Mouse (Mus musculus) thymus, postnatal 10 days (tissue): Measurements from ENCODE around the gene Spata9.

Source experiments
- DNase-seq, 2 experiments: peaks; one replicate each; pipeline ENCODE4 v3.0.0; 2021; ENCODE audit warnings: low spot score in 2 of 2

Gene Spata9

GRCm38 (mm10) chr13:75992169-75993028, 25.4 kb downstream of the Spata9 start:
- DNase-seq: no peak

- DNase-seq: no peak
Measured at GRCm38 (mm10) chr13:76003272-76003671, 36.3 kb downstream of the Spata9 start.

- DNase-seq: no peak
Measured at GRCm38 (mm10) chr13:76014511-76014910, 47.6 kb downstream of the Spata9 start.

- DNase-seq: no peak
Measured at GRCm38 (mm10) chr13:76017465-76017864, 50.5 kb downstream of the Spata9 start.

- DNase-seq: peak; percentile 96 to 97
Measured at GRCm38 (mm10) chr13:76017974-76018843, 51.3 kb downstream of the Spata9 start, which contains the start of gene Rfesd. Gene Rfesd, minus strand, starts transcription at chr13:76018719.

- no peak for DNase-seq
Measured at GRCm38 (mm10) chr13:76018844-76019400, 52.0 kb downstream of the Spata9 start.

GRCm38 (mm10) chr13:76021782-76022181, 54.8 kb downstream of the Spata9 start:
- DNase-seq: no peak

- DNase-seq: no peak
Measured at GRCm38 (mm10) chr13:76024588-76024987, 57.6 kb downstream of the Spata9 start.

- DNase-seq: no peak
Measured at GRCm38 (mm10) chr13:76042455-76042854, 75.5 kb downstream of the Spata9 start.

GRCm38 (mm10) chr13:76044971-76045370, 78.0 kb downstream of the Spata9 start:
- DNase-seq: no peak
